In the genomic region with DNA sequence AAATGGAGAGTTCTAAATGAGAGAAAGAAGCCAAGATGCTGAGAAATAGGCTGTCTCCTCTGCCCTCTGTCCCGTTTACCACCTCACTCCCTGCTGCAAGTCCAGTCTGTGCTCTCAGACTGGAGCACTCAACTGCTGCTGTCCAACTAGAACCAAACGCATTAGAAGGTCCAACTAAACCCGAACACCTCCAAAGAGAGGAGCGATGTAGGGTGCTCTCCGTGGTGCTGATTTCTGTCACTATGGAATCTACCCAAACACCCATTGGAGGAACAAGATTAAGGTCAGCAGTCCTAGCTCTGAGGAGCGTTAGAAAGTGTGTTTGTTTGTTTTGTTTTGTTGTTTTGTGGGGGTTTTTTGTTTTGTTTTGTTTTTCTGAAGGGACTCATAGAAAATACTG, we compare ENCODE assay signal across 10 mouse cellular contexts. TPM values are rescaled to one million over a fixed set of nuclear protein-coding genes. Genes with fewer than 3 reads are reported as not detected.
DNase-seq lines count a peak whose midpoint lies in the region; ATAC-seq lines count a peak whose summit lies in the region.
"Had no signal": no experiment of that assay in that cellular context is flagged by ENCODE, and none has a peak within 500 bp of the region (broad histone marks: within the 10 kb centered on the region; RNA-seq: fewer than 3 reads in every experiment).

No protein-coding gene starts in this region.

- 27% methylated on average over 6 of the region's 6 CpGs for WGBS in midbrain, embryonic 10.5 days
- WGBS in midbrain, embryonic 16.5 days = 21% methylated on average over 6 of the region's 6 CpGs
- 24% methylated on average over 6 of the region's 6 CpGs for WGBS in forebrain, embryonic 15.5 days

- no peak overlapping the region for H3K4me3 ChIP-seq in midbrain, embryonic 10.5 days
- H3K4me3 ChIP-seq in midbrain, embryonic 16.5 days (ENCODE audit: low read depth, low read length) = no peak overlapping the region
- no peak overlapping the region for H3K4me3 ChIP-seq in forebrain, embryonic 15.5 days
- H3K4me3 ChIP-seq: embryonic facial prominence, embryonic 12.5 days had no signal

- no peak overlapping the region for H3K27ac ChIP-seq in midbrain, embryonic 10.5 days (replicated peaks)
- H3K27ac ChIP-seq in midbrain, embryonic 16.5 days (ENCODE audit: low read length) = no peak overlapping the region
- H3K27ac ChIP-seq in forebrain, embryonic 15.5 days (replicated peaks) = no peak overlapping the region
- H3K27ac ChIP-seq: embryonic facial prominence, embryonic 12.5 days had no signal

- DNase-seq in midbrain, embryonic 10.5 days (ENCODE audit: low spot score) = peak; percentile 36
- peak; percentile 19 for DNase-seq in adrenal gland, adult 8-10 months
- DNase-seq in heart, postnatal 4 days = peak; percentile 64
- peak; percentile 54 for DNase-seq in ovary, postnatal 14 days (ENCODE audit: low spot score)
- no peak for DNase-seq in left cerebral cortex, adult 8-10 months (ENCODE audit: low spot score in 2 of 2)
- DNase-seq in cerebellum, postnatal 25 days = no peak

- ATAC-seq in midbrain, embryonic 16.5 days = no peak
- no peak for ATAC-seq in forebrain, embryonic 15.5 days (replicated peaks)

- no peak overlapping the region for H3K9ac ChIP-seq in midbrain, embryonic 16.5 days (ENCODE audit: low read depth, low read length)
- H3K9ac ChIP-seq in forebrain, embryonic 15.5 days (replicated peaks) = no peak overlapping the region
- H3K9ac ChIP-seq: embryonic facial prominence, embryonic 12.5 days had no signal

- no peaks in the 10 kb centered on the region for H3K36me3 ChIP-seq in midbrain, embryonic 10.5 days
- no peaks in the 10 kb centered on the region for H3K36me3 ChIP-seq in midbrain, embryonic 16.5 days (ENCODE audit: control insufficient read depth, insufficient read depth, low read length)
- H3K36me3 ChIP-seq in forebrain, embryonic 15.5 days = no peaks in the 10 kb centered on the region
- H3K36me3 ChIP-seq: embryonic facial prominence, embryonic 12.5 days had no signal

- no peaks in the 10 kb centered on the region for H3K27me3 ChIP-seq in midbrain, embryonic 10.5 days (ENCODE audit: low read depth, poor library complexity, severe bottlenecking)
- no peaks in the 10 kb centered on the region for H3K27me3 ChIP-seq in midbrain, embryonic 16.5 days (ENCODE audit: control insufficient read depth, insufficient read depth, low read depth, low read length)
- no peaks in the 10 kb centered on the region for H3K27me3 ChIP-seq in forebrain, embryonic 15.5 days
- H3K27me3 ChIP-seq: embryonic facial prominence, embryonic 12.5 days had no signal

- H3K4me1 ChIP-seq in midbrain, embryonic 10.5 days = no peaks in the 10 kb centered on the region
- H3K4me1 ChIP-seq in midbrain, embryonic 16.5 days (ENCODE audit: control insufficient read depth, insufficient read depth, low read length) = no peaks in the 10 kb centered on the region
- H3K4me1 ChIP-seq in forebrain, embryonic 15.5 days = no peaks in the 10 kb centered on the region
- H3K4me1 ChIP-seq: embryonic facial prominence, embryonic 12.5 days had no signal

- no peak overlapping the region for H3K4me2 ChIP-seq in midbrain, embryonic 16.5 days (ENCODE audit: low read length)
- H3K4me2 ChIP-seq in forebrain, embryonic 15.5 days (replicated peaks) = no peak overlapping the region
- H3K4me2 ChIP-seq: embryonic facial prominence, embryonic 12.5 days had no signal

- H3K9me3 ChIP-seq in midbrain, embryonic 10.5 days (replicated peaks) = no peaks in the 10 kb centered on the region
- H3K9me3 ChIP-seq in midbrain, embryonic 16.5 days (replicated peaks; ENCODE audit: control insufficient read depth, low read length, poor library complexity, severe bottlenecking) = no peaks in the 10 kb centered on the region
- no peaks in the 10 kb centered on the region for H3K9me3 ChIP-seq in forebrain, embryonic 15.5 days
- H3K9me3 ChIP-seq: embryonic facial prominence, embryonic 12.5 days had no signal

RNA-seq across cellular contexts. Expression of gene Krt14, which starts 3.9 kb away (rescaled TPM):
- 1.0 and 1.2 TPM in 2 replicates for polyA plus RNA-seq in midbrain, embryonic 10.5 days (2016; fragmentation: Nextera tagmentation; extraction: Ambion mirVana)
- 0.19 and 0.28 TPM in 2 replicates for polyA plus RNA-seq in midbrain, embryonic 16.5 days (2015; fragmentation: Nextera tagmentation; extraction: Ambion mirVana)
- under 1 TPM in 2 of 4 experiments, not detected in 2; 0.22 to 0.27 TPM for total RNA-seq in adrenal gland, adult 8-10 months (2022)
- 1 to 10 TPM; 1.6 to 2.9 TPM for total RNA-seq in heart, postnatal 4 days (2021)
- total RNA-seq in left cerebral cortex, adult 8-10 months (2022) = not detected
- 0.25 TPM in 1 of 2 replicates, not detected in the other for polyA plus RNA-seq in forebrain, embryonic 15.5 days (2015; fragmentation: Nextera tagmentation; extraction: Ambion mirVana)

RNA-seq across cellular contexts. Expression of gene Krt9, which starts 10.4 kb away (rescaled TPM):
- polyA plus RNA-seq in midbrain, embryonic 10.5 days (2016; fragmentation: Nextera tagmentation; extraction: Ambion mirVana) = not detected in 2 replicates
- polyA plus RNA-seq in midbrain, embryonic 16.5 days (2015; fragmentation: Nextera tagmentation; extraction: Ambion mirVana) = not detected in 2 replicates
- total RNA-seq in adrenal gland, adult 8-10 months (2022) = under 1 TPM in 1 of 4 experiments, not detected in 3; 0.11 TPM
- not detected for total RNA-seq in heart, postnatal 4 days (2021)
- 1 to 10 TPM; 4.2 to 5.0 (median 4.4) TPM for total RNA-seq in left cerebral cortex, adult 8-10 months (2022)
- not detected in 2 replicates for polyA plus RNA-seq in forebrain, embryonic 15.5 days (2015; fragmentation: Nextera tagmentation; extraction: Ambion mirVana)
- polyA plus RNA-seq: embryonic facial prominence, embryonic 12.5 days had no signal

RNA-seq across cellular contexts. Expression of gene Krt16, which starts 45.3 kb away (rescaled TPM):
- polyA plus RNA-seq in midbrain, embryonic 10.5 days (2016; fragmentation: Nextera tagmentation; extraction: Ambion mirVana) = not detected in 2 replicates
- not detected in 2 replicates for polyA plus RNA-seq in midbrain, embryonic 16.5 days (2015; fragmentation: Nextera tagmentation; extraction: Ambion mirVana)
- not detected for total RNA-seq in adrenal gland, adult 8-10 months (2022)
- total RNA-seq in heart, postnatal 4 days (2021) = not detected
- not detected for total RNA-seq in left cerebral cortex, adult 8-10 months (2022)
- polyA plus RNA-seq in forebrain, embryonic 15.5 days (2015; fragmentation: Nextera tagmentation; extraction: Ambion mirVana) = not detected in 2 replicates
- total RNA-seq: left cerebral cortex, postnatal 4 days had no signal
- polyA plus RNA-seq: embryonic facial prominence, embryonic 12.5 days had no signal

RNA-seq across cellular contexts. Expression of gene Krt19, which starts 55.0 kb away (rescaled TPM):
- 5.9 and 6.3 TPM in 2 replicates for polyA plus RNA-seq in midbrain, embryonic 10.5 days (2016; fragmentation: Nextera tagmentation; extraction: Ambion mirVana)
- polyA plus RNA-seq in midbrain, embryonic 16.5 days (2015; fragmentation: Nextera tagmentation; extraction: Ambion mirVana) = 2.9 and 3.4 TPM in 2 replicates
- total RNA-seq in adrenal gland, adult 8-10 months (2022) = 1 to 10 TPM; 1.3 to 4.2 (median 3.7) TPM
- total RNA-seq in heart, postnatal 4 days (2021) = 10 to 100 TPM; 16.1 to 21.1 TPM
- not detected for total RNA-seq in left cerebral cortex, adult 8-10 months (2022)
- polyA plus RNA-seq in forebrain, embryonic 15.5 days (2015; fragmentation: Nextera tagmentation; extraction: Ambion mirVana) = 0.32 and 3.8 TPM in 2 replicates

RNA-seq across cellular contexts. Expression of gene Krt17, which starts 57.4 kb away (rescaled TPM):
- polyA plus RNA-seq in midbrain, embryonic 10.5 days (2016; fragmentation: Nextera tagmentation; extraction: Ambion mirVana) = 0.12 and 0.16 TPM in 2 replicates
- polyA plus RNA-seq in midbrain, embryonic 16.5 days (2015; fragmentation: Nextera tagmentation; extraction: Ambion mirVana) = 0.50 TPM in 1 of 2 replicates, not detected in the other
- not detected for total RNA-seq in adrenal gland, adult 8-10 months (2022)
- under 1 TPM in 1 of 2 experiments, not detected in 1; 0.29 TPM for total RNA-seq in heart, postnatal 4 days (2021)
- total RNA-seq in left cerebral cortex, adult 8-10 months (2022) = under 1 TPM in 1 of 4 experiments, not detected in 3; 0.50 TPM
- 0.31 TPM in 1 of 2 replicates, not detected in the other for polyA plus RNA-seq in forebrain, embryonic 15.5 days (2015; fragmentation: Nextera tagmentation; extraction: Ambion mirVana)
- total RNA-seq: left cerebral cortex, postnatal 4 days had no signal

Comparison
In these comparisons a context has a peak if more than half of its experiments do, and no peak if none do; other contexts are left out.
1. DNase-seq: peak in midbrain, embryonic 10.5 days (single experiment), adrenal gland, adult 8-10 months (single experiment), heart, postnatal 4 days (single experiment) and ovary, postnatal 14 days (single experiment); none in left cerebral cortex, adult 8-10 months (0 of 2) and cerebellum, postnatal 25 days (0 of 2).
2. RNA of gene Krt9, which starts 10.4 kb away (total RNA-seq): 4.2 to 5.0 TPM in left cerebral cortex, adult 8-10 months; 0.11 TPM in adrenal gland, adult 8-10 months and not detected in heart, postnatal 4 days; every median in the first group is over 4 times any median in the second.